Mouse (Mus musculus): ENCODE data around the gene Ccr6. TPM values are rescaled to one million over a fixed set of nuclear protein-coding genes. Genes with fewer than 3 reads are reported as not detected.

The Ccr6 gene
- polyA plus RNA-seq (2012; rRNA removed): not detected in 2 replicates

DNA sequence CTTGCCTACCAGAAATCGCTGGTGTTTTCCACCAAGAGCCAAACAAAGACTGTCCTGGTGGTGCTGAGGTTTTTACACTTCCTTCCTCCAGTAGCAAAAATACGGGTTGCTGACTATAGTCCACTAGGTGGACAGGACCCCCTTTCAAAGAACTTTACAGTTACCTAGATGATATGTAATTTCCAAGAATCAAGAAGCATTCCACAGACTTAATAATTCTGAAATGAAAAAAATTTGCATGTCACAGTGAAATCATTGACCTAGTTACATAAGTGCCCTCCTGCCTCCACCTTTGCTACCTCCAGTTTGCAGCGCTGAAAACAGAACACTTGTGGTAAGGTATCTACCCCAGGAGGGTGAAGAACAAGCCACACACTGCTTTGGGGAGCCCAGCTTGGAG is at the start of gene Ccr6:
Ccr6 (plus strand) TSS at position 301 of the 400 bp plus-strand sequence.

DNA sequence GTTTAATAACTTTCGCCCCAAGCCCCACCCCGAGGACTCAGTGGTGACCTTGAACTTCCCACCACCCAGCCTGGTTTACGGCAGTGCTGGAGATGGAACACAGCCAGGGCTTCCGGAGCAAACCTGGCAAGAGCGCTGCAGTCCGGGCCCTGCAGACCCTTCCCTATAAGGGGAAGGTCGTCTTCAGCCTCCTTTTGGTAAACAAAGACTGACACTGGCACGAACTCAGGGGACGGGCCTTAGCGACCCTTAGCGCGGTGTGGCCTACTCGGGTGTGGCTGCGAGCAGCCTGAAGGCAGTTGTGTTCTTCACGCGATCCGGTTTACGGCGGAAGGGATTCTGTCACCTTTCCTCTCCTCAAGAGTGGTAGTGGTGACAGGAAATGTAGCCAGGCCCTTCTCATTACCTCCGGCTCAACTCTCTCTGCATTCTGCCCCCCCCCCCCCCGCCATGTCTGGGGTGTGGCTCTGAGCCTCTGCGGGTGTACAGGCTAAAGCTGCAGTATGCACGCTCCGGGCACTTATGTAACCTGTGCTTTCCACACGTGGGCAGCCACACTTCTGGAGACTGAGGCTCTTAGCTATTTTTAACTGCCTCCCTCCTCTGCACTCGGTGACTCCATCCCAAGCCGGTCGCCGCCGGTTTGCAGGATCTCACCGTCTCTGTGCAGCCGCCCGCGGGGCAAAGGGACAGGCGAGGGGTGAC is 47.1 kb downstream of the Ccr6 start, which contains the start of gene Mpc1:
Mpc1 (plus strand) TSS at position 84 of the 705 bp plus-strand sequence.

Other genes with a start within 250 kb of the Ccr6 start
- gene Gm49673, start 88.3 kb upstream of the Ccr6 start, polyA plus RNA-seq (2012; rRNA removed): 0.47 and 0.75 TPM in 2 replicates
- 12.2 and 16.7 TPM in 2 replicates for gene Rnaset2a, start 87.9 kb upstream of the Ccr6 start, polyA plus RNA-seq (2012; rRNA removed)
- 16.6 and 20.1 TPM in 2 replicates for gene Fgfr1op, start 70.5 kb upstream of the Ccr6 start, polyA plus RNA-seq (2012; rRNA removed)
- gene Mpc1, start 46.9 kb downstream of the Ccr6 start, polyA plus RNA-seq (2012; rRNA removed): 265 and 296 TPM in 2 replicates
- 212 and 213 TPM in 2 replicates for gene Sft2d1, start 75.1 kb downstream of the Ccr6 start, polyA plus RNA-seq (2012; rRNA removed)
- gene Prr18, start 101.4 kb downstream of the Ccr6 start, polyA plus RNA-seq (2012; rRNA removed): 25.4 and 25.5 TPM in 2 replicates
- gene T2, start 119.9 kb downstream of the Ccr6 start, polyA plus RNA-seq (2012; rRNA removed): 0.74 and 0.96 TPM in 2 replicates
- gene T, start 198.4 kb downstream of the Ccr6 start, polyA plus RNA-seq (2012; rRNA removed): 0.71 and 1.0 TPM in 2 replicates